Comparison of ENCODE assay signal across 8 mouse cellular contexts in genomic region chr7:111616231-111616937, GRCm38 (mm10).
A peak's percentile ranks its signal among the peaks of the same experiment; 100 is the strongest.
DNase-seq lines count a peak whose midpoint lies in the region.

No protein-coding gene starts in this region.

- DNase-seq in cerebellum, postnatal 10 days: peak; percentile 66 to 76
- no peak for DNase-seq in cerebellum, adult 8-10 months
- DNase-seq in left cerebral cortex, postnatal 4 days: peak; percentile 54
- no peak for DNase-seq in left cerebral cortex, postnatal 36 days (ENCODE audit: low spot score in 2 of 2)
- peak; percentile 81 for DNase-seq in kidney, adult 9 months
- DNase-seq in lung, postnatal 4 days: peak; percentile 18 to 55
- DNase-seq in embryo, embryonic 11 days: no peak
- DNase-seq in left cerebral cortex, postnatal 14 days (ENCODE audit: low spot score in 2 of 2): no peak

- intact Hi-C loops in left cerebral cortex, postnatal 4 days (cut with DNase I): no loop called here
- intact Hi-C loops in left cerebral cortex, postnatal 36 days (cut with DNase I): no loop called here
- intact Hi-C loops in left cerebral cortex, postnatal 14 days (cut with DNase I): no loop called here

Comparison
In these comparisons a context has a peak if more than half of its experiments do, and no peak if none do; other contexts are left out.
1. DNase-seq: peak in cerebellum, postnatal 10 days (2 of 2), left cerebral cortex, postnatal 4 days (single experiment), kidney, adult 9 months (single experiment) and lung, postnatal 4 days (2 of 2); none in cerebellum, adult 8-10 months (single experiment), left cerebral cortex, postnatal 36 days (0 of 2), embryo, embryonic 11 days (single experiment) and left cerebral cortex, postnatal 14 days (0 of 2).